Comparison of ENCODE assay signal across 8 mouse cellular contexts in genomic region chr6:81965296-81966067, GRCm38 (mm10). TPM values are rescaled to one million over a fixed set of nuclear protein-coding genes. Genes with fewer than 3 reads are reported as not detected.
DNase-seq lines count a peak whose midpoint lies in the region; ATAC-seq and TF ChIP-seq lines count a peak whose summit lies in the region.

Mrpl19 (minus strand) TSS chr6:81965958.

- peaks cover 10% of the 10 kb centered on the region for H3K4me1 ChIP-seq in forebrain, embryonic 10.5 days
- H3K4me1 ChIP-seq in heart, embryonic 15.5 days (replicated peaks): peaks cover 10% of the 10 kb centered on the region
- peaks cover 5 to 6% of the 10 kb centered on the region in 2 experiments; a peak in 3 of 4 replicates for H3K4me1 ChIP-seq in liver, embryonic 14.5 days (replicated peaks; ENCODE audit: control insufficient read depth in 2 of 2, insufficient read depth in 2 of 2, low read length in 1 of 2)
- peaks cover 7% of the 10 kb centered on the region for H3K4me1 ChIP-seq in neural tube, embryonic 11.5 days (ENCODE audit: control insufficient read depth, insufficient read depth, low read length)
- no peaks in the 10 kb centered on the region for H3K4me1 ChIP-seq in stomach, postnatal 0 days (replicated peaks; ENCODE audit: control insufficient read depth, insufficient read depth)

- no peak for TF ChIP-seq EP300 in liver, embryonic 14.5 days (IDR thresholded peaks at IDR 0.05; ENCODE audit: low read depth)
- TF ChIP-seq EP300 in stomach, postnatal 0 days (optimal IDR thresholded peaks at IDR 0.05): no peak

- H3K4me2 ChIP-seq in heart, embryonic 15.5 days: peak within 1 kb of the TSS; percentile 66
- H3K4me2 ChIP-seq in liver, embryonic 14.5 days (ENCODE audit: low read depth): peak within 1 kb of the TSS; percentile 77
- H3K4me2 ChIP-seq in neural tube, embryonic 11.5 days (ENCODE audit: low read depth): peak within 1 kb of the TSS; percentile 70
- peak within 1 kb of the TSS; percentile 81 for H3K4me2 ChIP-seq in stomach, postnatal 0 days (replicated peaks; ENCODE audit: low read depth)

- H3K4me3 ChIP-seq in forebrain, embryonic 10.5 days: peak within 1 kb of the TSS; percentile 87
- H3K4me3 ChIP-seq in heart, embryonic 15.5 days: peak within 1 kb of the TSS; percentile 71
- H3K4me3 ChIP-seq in liver, embryonic 14.5 days (ENCODE audit: insufficient read depth in 1 of 2, low read depth in 2 of 2, low read length in 2 of 2): peak within 1 kb of the TSS; percentile 81 to 93
- H3K4me3 ChIP-seq in neural tube, embryonic 11.5 days (ENCODE audit: low read depth, low read length): peak within 1 kb of the TSS; percentile 91
- peak within 1 kb of the TSS; percentile 91 for H3K4me3 ChIP-seq in stomach, postnatal 0 days (ENCODE audit: low read depth, low read length)

- H3K27me3 ChIP-seq in forebrain, embryonic 10.5 days (ENCODE audit: poor library complexity, severe bottlenecking): no peaks in the 10 kb centered on the region
- no peaks in the 10 kb centered on the region for H3K27me3 ChIP-seq in heart, embryonic 15.5 days
- H3K27me3 ChIP-seq in liver, embryonic 14.5 days (ENCODE audit: control insufficient read depth, insufficient read depth, low read length): no peaks in the 10 kb centered on the region
- H3K27me3 ChIP-seq in neural tube, embryonic 11.5 days (ENCODE audit: control insufficient read depth, insufficient read depth, low read length): no peaks in the 10 kb centered on the region
- no peaks in the 10 kb centered on the region for H3K27me3 ChIP-seq in stomach, postnatal 0 days (ENCODE audit: control insufficient read depth, insufficient read depth, low read length)

- peak within 1 kb of the TSS; percentile 72 for H3K9ac ChIP-seq in heart, embryonic 15.5 days
- H3K9ac ChIP-seq in liver, embryonic 14.5 days (replicated peaks): peak within 1 kb of the TSS; percentile 83
- H3K9ac ChIP-seq in neural tube, embryonic 11.5 days (ENCODE audit: low read length): peak within 1 kb of the TSS; percentile 74
- H3K9ac ChIP-seq in stomach, postnatal 0 days (ENCODE audit: low read length): peak within 1 kb of the TSS; percentile 79

- H3K36me3 ChIP-seq in forebrain, embryonic 10.5 days (replicated peaks): peaks cover 36% of the 10 kb centered on the region
- peaks cover 29% of the 10 kb centered on the region for H3K36me3 ChIP-seq in heart, embryonic 15.5 days
- peaks cover 16% of the 10 kb centered on the region for H3K36me3 ChIP-seq in liver, embryonic 14.5 days (replicated peaks; ENCODE audit: control insufficient read depth, insufficient read depth, low read depth)
- no peaks in the 10 kb centered on the region for H3K36me3 ChIP-seq in neural tube, embryonic 11.5 days (ENCODE audit: control insufficient read depth, insufficient read depth, low read length)
- no peaks in the 10 kb centered on the region; the same call in 1 of the 2 replicates for H3K36me3 ChIP-seq in stomach, postnatal 0 days (ENCODE audit: control insufficient read depth, insufficient read depth, low read length)

- DNase-seq in c-Kit-negative CD71-positive TER-119-positive erythroid progenitor cells, embryonic 14.5 days (ENCODE audit: low read depth, low spot score): peak; percentile 80
- DNase-seq in forebrain, embryonic 10.5 days (ENCODE audit: extremely low spot score, low spot score): peak; percentile 87
- DNase-seq in kidney, postnatal 25 days: peak; percentile 92 to 94
- peak; percentile 79 to 84 (median 81) for DNase-seq in liver, embryonic 14.5 days (ENCODE audit: low read depth in 3 of 3, low spot score in 3 of 3)
- peak; percentile 89 for DNase-seq in neural tube, embryonic 11.5 days (ENCODE audit: low spot score)
- peak; percentile 93 for DNase-seq in stomach, postnatal 0 days (ENCODE audit: low spot score)

- TF ChIP-seq CTCF in liver, embryonic 14.5 days (IDR thresholded peaks at IDR 0.05; ENCODE audit: low read depth): no peak
- TF ChIP-seq CTCF in stomach, postnatal 0 days (IDR thresholded peaks at IDR 0.05; ENCODE audit: low read depth): no peak

- peak; percentile 98 for ATAC-seq in CD4-positive, CD25-positive, alpha-beta regulatory T cell, adult 4 months
- peak; percentile 95 for ATAC-seq in heart, embryonic 15.5 days (replicated peaks; ENCODE audit: insufficient number of reproducible peaks, insufficient read depth, low FRiP score, low read depth)
- peak; percentile 98 for ATAC-seq in liver, embryonic 14.5 days (ENCODE audit: insufficient read depth)
- peak; percentile 98 for ATAC-seq in neural tube, embryonic 11.5 days (ENCODE audit: insufficient read depth, low FRiP score, low TSS enrichment)
- peak; percentile 98 for ATAC-seq in stomach, postnatal 0 days (ENCODE audit: low FRiP score, low TSS enrichment)

- peak within 1 kb of the TSS; percentile 87 for H3K27ac ChIP-seq in forebrain, embryonic 10.5 days
- 0 out of 2 replicates have a peak within 1 kb of the TSS, but pooled peaks have one; percentile 38 for H3K27ac ChIP-seq in heart, embryonic 15.5 days
- H3K27ac ChIP-seq in liver, embryonic 14.5 days: no peak within 1 kb of the TSS
- no peak within 1 kb of the TSS for H3K27ac ChIP-seq in neural tube, embryonic 11.5 days (ENCODE audit: low read depth, low read length)
- no peak within 1 kb of the TSS for H3K27ac ChIP-seq in stomach, postnatal 0 days (replicated peaks)

- no peaks in the 10 kb centered on the region for H3K9me3 ChIP-seq in forebrain, embryonic 10.5 days
- no peaks in the 10 kb centered on the region for H3K9me3 ChIP-seq in heart, embryonic 15.5 days (replicated peaks)
- no peaks in the 10 kb centered on the region for H3K9me3 ChIP-seq in liver, embryonic 14.5 days (ENCODE audit: control insufficient read depth, low read length)
- H3K9me3 ChIP-seq in neural tube, embryonic 11.5 days (ENCODE audit: control insufficient read depth, low read length): no peaks in the 10 kb centered on the region
- H3K9me3 ChIP-seq in stomach, postnatal 0 days (ENCODE audit: control insufficient read depth, low read length): no peaks in the 10 kb centered on the region

- WGBS in forebrain, embryonic 10.5 days: under 1% methylated on average over 44 of the region's 44 CpGs
- under 1% methylated on average over 44 of the region's 44 CpGs for WGBS in heart, embryonic 15.5 days
- under 1% methylated on average over 44 of the region's 44 CpGs for WGBS in liver, embryonic 14.5 days (ENCODE audit: insufficient replicate concordance)
- WGBS in neural tube, embryonic 11.5 days: under 1% methylated on average over 44 of the region's 44 CpGs
- WGBS in stomach, postnatal 0 days: under 1% methylated on average over 44 of the region's 44 CpGs

RNA-seq across cellular contexts. Expression of gene Mrpl19, which starts in this region (rescaled TPM):
- 10 to 100 TPM; 68.0 to 72.1 TPM for polyA plus RNA-seq in CD4-positive, CD25-positive, alpha-beta regulatory T cell, adult 4 months (2017; shearing (Covaris generic))
- polyA plus RNA-seq in forebrain, embryonic 10.5 days (2016; fragmentation: Nextera tagmentation; extraction: Ambion mirVana): 65.8 and 68.6 TPM in 2 replicates
- polyA plus RNA-seq in heart, embryonic 15.5 days (2015; fragmentation: Nextera tagmentation; extraction: Ambion mirVana): 47.2 and 49.7 TPM in 2 replicates
- polyA plus RNA-seq in liver, embryonic 14.5 days (2012; rRNA removed): 3.2 and 5.6 TPM in 2 replicates
- polyA plus RNA-seq in liver, embryonic 14.5 days (2014; fragmentation: Nextera tagmentation; extraction: Ambion mirVana): 18.8 and 19.4 TPM in 2 replicates
- 60.1 and 62.3 TPM in 2 replicates for polyA plus RNA-seq in neural tube, embryonic 11.5 days (2014; fragmentation: Nextera tagmentation; extraction: Ambion mirVana)
- polyA plus RNA-seq in stomach, postnatal 0 days (2015; fragmentation: Nextera tagmentation; extraction: Ambion mirVana): 23.3 and 28.6 TPM in 2 replicates

Comparison
In these comparisons a context has a peak if more than half of its experiments do, and no peak if none do; other contexts are left out.
1. H3K27ac ChIP-seq: peak in forebrain, embryonic 10.5 days (single experiment) and heart, embryonic 15.5 days (single experiment); none in liver, embryonic 14.5 days (single experiment), neural tube, embryonic 11.5 days (single experiment) and stomach, postnatal 0 days (single experiment).
2. Peak in every context shown above with its lines, with median percentiles within 50 percentile points of each other: ATAC-seq, DNase-seq, H3K4me3 ChIP-seq, H3K4me2 ChIP-seq and H3K9ac ChIP-seq.